Mouse (Mus musculus) adrenal gland, postnatal 4 days (tissue): Measurements from ENCODE around the gene Zmym5. TPM values are rescaled to one million over a fixed set of nuclear protein-coding genes. Genes with fewer than 3 reads are reported as not detected.
"Not testable (repeated sequence)": the region's sequence is repeated elsewhere in the genome, so short reads cannot be mapped to it uniquely, and the experiment has no call there.

ENCODE experiments used
- DNase-seq, 2 experiments: peaks; one replicate each; pipeline ENCODE4 v3.0.0; 2021 to 2022; ENCODE audit warnings: low spot score in 2 of 2, mixed read lengths in 2 of 2
- long read RNA-seq, 2 experiments: library from polyadenylated mRNA; stranded (forward); transcript quantifications; one replicate each; pipeline ENCODE4 v2.0.0; 2021
- total RNA-seq, 2 experiments: library from RNA; stranded (reverse); gene quantifications; 2 replicates each; pipeline ENCODE4 v1.2.3; 2021

Zmym5 gene
- 10 to 100 TPM; 46.6 to 47.5 TPM for total RNA-seq
- long read RNA-seq, experiment 1, partial matches to known transcripts, result 4 of 7 reads
- long read RNA-seq, experiment 1, other reads (novel, unspliced or antisense), result 3 of 7 reads
- long read RNA-seq, experiment 2, partial matches to known transcripts, result 12 of 26 reads
- long read RNA-seq, experiment 2, other reads (novel, unspliced or antisense), result 14 of 26 reads

DNA sequence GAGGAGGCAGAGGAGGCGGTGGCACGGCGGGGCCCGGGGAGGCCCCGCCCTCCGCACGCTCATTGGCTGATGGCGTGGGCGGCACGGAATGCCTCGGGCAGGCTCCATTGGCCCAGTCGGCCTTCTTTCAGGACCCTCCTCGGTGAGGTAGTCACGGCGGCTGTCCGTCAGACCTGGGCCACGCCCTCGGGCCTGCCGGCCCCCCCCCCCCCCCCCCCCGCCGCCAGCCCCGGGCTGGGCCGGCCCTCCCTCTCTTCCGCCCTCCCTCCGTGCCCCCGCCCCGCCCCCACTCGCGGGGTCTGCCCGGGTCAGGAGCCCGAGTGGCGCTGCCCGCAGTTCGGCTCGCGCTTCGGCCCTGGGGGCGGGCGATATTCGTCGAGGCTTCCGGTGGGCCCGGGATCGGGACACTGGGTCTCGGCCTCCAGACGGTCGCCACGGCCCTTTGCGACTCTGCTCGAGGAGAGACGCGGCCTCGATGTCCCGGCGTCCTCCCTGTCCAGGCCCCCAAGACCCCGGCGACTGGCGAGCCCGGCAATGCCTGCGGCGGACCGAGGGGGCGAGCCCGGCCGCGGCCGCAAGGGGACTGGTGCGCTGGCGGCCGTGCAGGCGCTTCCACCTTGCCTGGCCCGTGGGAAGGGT, at the start of gene Zmym5:
Zmym5 (minus strand) TSS at position 16 of the 639 bp plus-strand sequence.
- peak; percentile 70 to 82 for DNase-seq

- DNase-seq, result no peak
These were observed 38.2 kb upstream of the Zmym5 start for GRCm38 (mm10) chr14:56849681-56850080.

- DNase-seq, result no peak
These were observed 36.8 kb upstream of the Zmym5 start for GRCm38 (mm10) chr14:56848322-56848721.

- no peak for DNase-seq
These were observed 33.0 kb upstream of the Zmym5 start for GRCm38 (mm10) chr14:56844507-56844906.

- DNase-seq, result no peak
These were observed 32.5 kb upstream of the Zmym5 start for GRCm38 (mm10) chr14:56844033-56844432.

GRCm38 (mm10) chr14:56834576-56834975, 23.1 kb upstream of the Zmym5 start:
- not testable (repeated sequence) for DNase-seq

GRCm38 (mm10) chr14:56833211-56833610, 21.7 kb upstream of the Zmym5 start:
- not testable (repeated sequence) for DNase-seq

DNA sequence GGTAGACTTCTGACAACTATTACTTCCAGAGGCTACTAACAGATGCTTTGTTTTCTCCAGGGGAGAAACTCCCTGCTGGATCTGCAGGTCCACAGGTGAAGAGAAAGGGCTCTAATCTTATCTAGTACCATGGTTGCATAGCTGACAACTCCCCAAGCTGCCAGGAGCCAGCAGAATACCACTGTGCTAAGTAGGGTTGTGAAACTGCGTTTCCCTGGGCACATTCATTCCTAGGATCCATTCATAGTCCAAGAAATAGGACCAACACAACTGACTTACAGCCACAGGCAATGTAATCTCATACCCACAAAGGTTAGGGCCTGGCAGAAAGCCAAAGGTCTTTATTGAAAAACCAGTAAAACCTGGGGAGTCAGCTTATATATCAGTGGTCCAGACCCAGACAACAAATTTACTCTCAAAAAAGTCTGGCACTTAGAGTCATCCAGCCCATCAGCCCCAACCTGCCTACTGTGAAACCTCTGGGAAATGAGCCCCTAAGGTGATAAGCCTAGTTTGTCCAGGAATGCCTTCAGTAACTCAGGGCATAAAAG, 21.1 kb upstream of the Zmym5 start:
- no peak for DNase-seq

DNA sequence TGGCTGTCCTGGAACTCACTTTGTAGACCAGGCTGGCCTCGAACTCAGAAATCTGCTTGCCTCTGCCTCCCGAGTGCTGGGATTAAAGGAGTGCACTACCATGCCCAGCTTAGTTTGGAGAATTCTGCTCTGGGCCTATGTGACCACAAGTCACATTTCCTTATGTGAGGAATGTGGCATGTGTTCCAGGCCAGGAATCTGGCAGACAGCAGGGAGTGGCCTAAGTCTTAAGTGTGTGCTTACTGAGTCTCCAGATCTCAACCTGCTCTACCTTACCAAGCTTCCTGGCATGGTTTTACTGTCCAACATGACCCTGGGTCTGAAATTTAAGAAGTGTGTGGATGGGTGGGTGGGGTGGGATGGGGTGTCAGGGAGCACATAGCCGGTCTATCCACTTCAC, 20.6 kb upstream of the Zmym5 start:
- DNase-seq, result no peak

GRCm38 (mm10) chr14:56830491-56831045, 19.1 kb upstream of the Zmym5 start:
- no peak for DNase-seq

DNA sequence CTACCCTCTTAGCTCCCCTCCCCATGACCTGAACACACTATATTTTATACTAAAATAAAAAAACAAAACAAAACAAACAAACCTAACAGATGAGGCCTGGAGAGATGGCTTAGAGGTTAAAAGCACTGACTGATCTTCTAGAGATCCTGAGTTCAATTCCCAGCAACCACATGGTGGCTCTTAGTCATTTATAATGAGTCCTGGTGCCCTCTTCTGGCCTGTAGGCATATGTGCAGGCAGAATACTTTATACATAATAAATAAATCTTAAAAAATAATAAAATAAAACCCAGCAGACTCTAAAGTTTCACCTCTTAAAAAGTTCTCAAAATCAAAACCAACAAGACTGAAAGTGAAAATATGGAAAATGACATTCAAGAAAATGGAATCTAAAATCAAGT, 13.0 kb upstream of the Zmym5 start:
- DNase-seq, result no peak

DNA sequence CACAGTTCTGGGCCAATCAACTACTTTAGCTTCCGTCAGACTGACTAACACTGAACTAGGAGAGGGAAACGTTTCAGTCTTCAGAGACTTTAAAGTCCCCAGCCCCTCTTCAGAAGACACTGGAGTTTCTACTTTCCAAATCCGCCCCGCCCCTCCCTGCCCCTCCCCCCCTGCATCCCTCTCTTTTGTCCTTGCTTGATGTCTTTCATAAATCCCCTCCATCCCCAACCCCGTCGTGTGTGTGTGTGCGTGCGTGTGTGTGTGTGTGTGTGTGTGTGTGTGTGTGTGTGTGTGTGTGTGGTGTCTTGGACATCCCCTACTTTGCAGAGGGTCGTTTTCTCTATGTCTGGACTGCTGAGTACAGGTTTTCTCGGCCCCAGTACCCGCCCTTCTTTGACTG, 6.1 kb upstream of the Zmym5 start:
- no peak for DNase-seq

DNA sequence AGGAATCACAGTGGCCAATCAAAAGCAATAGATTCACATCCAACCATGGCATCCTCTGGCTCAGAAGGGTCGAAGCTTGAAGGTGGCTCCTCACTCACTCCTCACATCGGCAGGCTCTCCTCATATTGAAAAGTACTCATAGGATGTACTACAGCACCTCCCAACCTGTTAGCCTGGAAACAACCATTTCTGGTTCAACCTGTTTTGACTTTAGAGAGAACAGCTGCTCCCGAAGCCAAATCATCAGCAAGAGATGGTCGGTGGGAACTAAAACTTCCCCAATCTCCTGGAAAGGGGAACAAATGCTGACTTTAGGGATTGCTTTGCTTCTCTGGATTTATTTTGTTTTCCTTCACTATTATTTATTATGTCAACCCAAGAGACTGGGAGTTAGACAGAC, 5.6 kb upstream of the Zmym5 start:
- DNase-seq, result no peak

DNA sequence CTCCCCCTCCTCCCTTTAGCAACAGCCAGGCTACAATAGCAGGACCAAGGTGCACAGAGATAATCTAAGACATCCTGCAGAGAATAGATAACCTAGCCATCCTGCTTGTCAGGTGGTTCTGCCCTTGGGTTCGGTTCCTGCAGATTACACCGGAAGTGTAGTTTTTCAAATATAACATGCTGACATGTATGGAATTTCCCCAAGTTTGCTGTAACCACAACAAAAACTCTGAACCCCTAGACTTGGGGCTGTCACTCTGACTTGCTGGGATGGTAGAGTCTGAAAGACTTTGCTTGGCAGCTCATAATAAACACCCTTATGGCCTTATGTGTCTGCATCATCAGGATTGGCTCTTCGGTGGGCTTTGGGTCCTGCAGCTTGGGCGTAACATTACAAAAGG, 5.0 kb upstream of the Zmym5 start:
- no peak for DNase-seq

DNA sequence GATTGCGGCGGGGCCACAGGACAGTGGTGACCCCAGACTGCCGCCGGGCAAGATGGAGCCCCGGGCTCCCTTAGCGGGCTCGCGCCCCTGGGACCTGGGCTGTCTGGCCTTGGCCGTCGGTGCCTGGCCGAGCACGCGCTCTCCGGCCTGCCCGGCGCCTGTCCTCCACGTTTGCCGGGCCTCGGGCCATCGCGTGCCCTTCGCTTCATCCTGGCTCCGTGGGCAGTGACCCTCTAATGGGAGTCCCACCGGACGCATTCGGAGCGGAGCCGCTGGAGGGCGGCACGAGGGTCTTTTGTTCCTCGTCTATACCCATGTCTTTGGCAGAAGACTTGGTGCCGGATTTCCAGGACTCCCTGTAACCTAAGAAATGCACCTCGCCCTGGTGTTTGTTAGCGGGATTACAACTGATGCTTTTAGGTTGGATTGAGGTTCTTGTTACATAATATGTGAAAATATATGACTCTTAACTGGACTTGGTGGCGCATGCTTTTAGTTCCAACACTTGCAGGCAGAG, 1.1 kb upstream of the Zmym5 start:
- peak; percentile 10 to 53 for DNase-seq

DNA sequence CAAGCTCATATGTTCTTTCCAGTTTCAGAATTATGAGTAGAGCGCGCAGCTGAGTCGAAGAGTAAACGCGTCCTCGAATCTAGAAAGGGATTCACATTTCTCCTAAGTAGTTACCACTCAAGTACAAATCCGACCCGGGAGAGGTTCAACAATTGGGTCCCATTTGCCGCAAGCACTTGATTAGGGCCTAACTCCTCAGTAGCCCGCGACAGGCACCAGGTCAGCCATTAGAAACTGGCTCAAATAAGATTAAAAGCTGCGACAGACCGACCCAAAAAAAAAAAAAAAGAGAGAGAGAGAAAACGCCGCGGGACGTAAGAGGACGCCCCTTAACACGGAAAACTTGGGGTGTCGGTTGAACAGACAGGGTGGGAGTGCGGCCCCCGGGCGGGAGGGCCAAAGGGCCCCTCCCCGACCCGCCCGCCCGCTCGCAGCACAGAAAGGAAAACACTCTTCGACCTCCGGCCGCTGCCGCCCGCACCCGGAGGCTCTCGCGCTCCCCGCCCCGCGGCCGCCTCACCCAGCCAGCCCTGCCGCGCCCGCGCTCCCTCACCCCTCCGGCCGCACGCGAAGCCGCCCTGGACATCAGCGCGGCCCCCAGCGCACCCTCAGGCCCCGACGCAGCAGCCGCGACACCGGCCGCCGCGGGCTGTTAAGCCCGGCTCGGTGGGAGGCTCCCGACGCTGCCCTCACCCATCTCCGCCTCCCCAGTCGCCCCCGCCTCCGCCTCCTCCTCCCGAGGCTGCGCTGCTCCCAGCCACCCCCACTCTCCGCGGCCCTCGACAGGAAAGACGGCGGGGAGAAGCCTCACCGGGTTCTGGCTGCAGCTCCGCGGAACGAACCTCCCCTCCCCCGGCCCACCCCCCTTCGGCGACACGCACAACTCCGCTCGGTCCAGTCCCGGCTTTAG, 480 bp downstream of the Zmym5 start:
- DNase-seq, result peak in 1 of 2 experiments; percentile 6

DNA sequence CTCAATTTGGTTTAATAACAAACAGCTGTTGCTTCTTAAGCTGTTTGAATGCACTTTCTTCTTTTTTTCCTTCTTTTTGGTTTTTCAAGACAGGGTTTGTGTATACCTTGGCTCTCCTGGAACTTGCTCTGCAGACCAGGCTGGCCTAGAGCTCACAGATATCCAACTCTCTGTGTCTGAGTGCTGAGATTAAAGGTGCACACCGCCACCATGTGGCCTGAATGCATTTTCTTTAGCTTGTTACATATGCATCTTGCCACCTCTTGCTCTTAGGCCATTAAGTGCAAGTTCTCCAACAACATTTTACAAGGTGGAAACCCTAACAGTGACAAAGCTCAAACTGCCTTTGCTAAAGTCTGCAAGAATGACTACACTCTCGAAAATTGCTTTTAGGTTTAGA, 18.3 kb downstream of the Zmym5 start:
- no peak for DNase-seq

DNA sequence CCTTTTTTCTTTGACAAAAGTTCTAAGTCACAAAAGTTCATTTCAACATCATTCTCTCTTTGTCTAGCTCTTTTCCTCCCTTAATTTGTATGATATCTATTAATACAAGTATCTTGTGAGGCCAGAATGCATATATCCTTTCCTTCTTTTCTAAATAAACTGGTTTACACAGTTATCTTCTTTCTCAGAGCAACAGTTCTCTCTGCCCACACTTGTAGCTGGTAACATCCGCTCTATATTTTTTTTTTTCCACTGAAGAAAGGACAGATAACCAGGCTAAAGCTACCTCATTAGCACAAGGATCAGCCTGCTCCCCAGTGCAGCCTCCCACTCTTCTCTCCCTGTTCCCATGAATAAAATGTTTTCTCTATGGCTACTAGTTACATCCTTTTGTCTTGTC, 26.9 kb downstream of the Zmym5 start:
- no peak for DNase-seq

DNA sequence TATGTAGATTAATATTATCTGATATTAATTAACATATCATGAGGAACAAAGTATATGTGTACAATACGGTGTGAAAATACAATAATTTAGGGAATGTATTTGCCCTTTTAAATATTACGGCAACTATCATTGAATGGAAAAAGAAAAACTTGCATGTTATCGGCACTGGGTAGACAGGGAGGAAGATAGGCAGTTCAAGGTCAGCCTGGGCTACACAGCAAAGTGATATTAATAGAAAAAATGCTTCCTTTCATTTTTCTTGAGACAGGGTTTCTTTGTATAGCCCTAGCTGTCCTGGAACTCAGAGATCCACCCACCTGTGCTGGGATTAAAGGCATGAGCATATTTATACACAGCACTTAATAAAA, 32.6 kb downstream of the Zmym5 start:
- DNase-seq, result no peak

DNA sequence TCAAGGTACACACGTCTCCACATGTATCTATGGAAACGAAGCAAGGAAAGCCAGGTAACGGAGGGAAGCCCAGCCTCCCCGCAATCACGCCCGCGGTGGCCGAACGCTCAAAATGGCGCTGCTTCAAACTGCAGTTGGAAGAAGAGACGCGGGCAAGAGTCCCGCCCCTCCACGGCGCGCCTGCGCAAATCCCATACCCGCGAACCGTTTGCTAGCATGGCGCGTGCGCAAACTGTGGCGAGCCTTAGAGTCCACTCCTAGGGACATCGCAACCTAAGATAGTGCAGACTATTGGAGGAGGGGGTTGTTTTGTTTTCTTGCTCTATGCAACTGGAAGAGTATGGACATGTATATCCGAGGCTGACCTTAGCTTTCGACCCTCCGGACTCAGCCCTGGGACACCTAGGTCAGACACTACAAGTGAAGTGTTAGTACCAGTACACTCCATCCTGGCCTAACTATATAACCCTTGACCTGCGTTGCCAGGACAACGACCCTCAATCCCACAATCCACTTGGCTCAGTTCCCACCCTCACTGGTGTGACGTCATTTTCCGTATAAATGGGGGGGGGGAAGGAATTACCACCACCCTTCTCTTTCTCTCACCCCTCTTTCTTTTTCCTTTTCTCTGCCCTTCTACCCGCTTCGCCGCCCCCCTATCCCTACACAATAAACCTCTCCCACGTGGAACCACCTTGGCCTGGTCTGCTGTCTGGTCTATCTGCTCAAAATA, 33.1 kb downstream of the Zmym5 start, which contains the start of gene Pspc1:
Pspc1 (minus strand) TSS at position 117 of the 733 bp plus-strand sequence.
- DNase-seq, result peak; percentile 90 to 97
